8 mouse cellular contexts compared by ENCODE assay signal in the genomic region with DNA sequence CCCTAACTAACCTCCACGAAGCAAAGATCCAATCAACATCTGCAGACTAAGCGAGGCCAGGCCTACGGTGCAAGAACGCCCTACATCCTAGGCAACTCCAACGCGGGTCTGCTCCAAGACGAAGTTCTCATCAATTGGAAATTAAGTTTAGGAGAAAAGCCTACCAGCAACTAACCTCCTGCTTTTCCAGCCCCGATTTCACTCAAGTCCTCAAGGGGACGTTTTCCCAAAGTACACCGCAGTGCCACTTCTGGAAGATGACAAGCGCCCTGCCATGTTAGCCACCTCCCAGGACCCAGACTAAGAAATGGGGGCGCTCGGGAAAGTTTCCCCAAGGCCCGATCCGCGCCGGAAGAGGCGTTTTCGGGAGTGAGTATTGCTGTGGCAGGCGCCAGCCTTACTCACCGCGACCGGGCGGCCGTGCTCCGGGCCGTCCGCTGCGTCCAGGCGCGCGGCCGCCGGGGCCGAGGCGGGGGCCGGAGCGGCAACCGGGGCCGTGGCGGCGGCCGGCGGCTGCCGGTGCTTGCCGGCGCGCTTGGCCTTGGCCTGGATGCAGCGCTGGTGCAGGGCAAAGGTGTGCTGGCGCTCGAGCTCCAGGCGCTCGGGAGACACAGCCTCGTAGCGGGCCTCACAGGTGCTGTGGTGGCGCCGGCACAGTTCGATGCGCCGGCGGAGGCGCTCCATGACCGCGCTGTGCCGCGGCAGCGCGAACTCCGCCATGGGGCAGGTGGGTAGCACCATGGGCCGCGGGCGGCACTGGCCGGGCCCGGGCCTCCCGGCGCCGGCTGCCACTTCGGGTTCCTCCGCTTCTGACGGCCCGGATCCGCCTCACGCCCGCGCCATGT. TPM values are rescaled to one million over a fixed set of nuclear protein-coding genes. Genes with fewer than 3 reads are reported as not detected.
A peak's percentile ranks its signal among the peaks of the same experiment; 100 is the strongest.
DNase-seq lines count a peak whose midpoint lies in the region; ATAC-seq and TF ChIP-seq lines count a peak whose summit lies in the region.

No protein-coding gene starts in this region.

- ATAC-seq in forebrain, embryonic 13.5 days = peak; percentile 85
- peak; percentile 89 for ATAC-seq in hindbrain, embryonic 12.5 days (ENCODE audit: low FRiP score)

- peak overlapping the region; percentile 85 for H3K4me3 ChIP-seq in cerebellum, adult 2 months (replicated peaks; ENCODE audit: insufficient read depth, low read depth, low read length)
- H3K4me3 ChIP-seq in forebrain, embryonic 13.5 days = peak overlapping the region; percentile 98
- H3K4me3 ChIP-seq in hindbrain, embryonic 12.5 days = peak overlapping the region; percentile 97

- under 1% methylated on average over 85 of the region's 85 CpGs for WGBS in cerebellum, adult 2 months
- WGBS in forebrain, embryonic 13.5 days = under 1% methylated on average over 69 of the region's 85 CpGs
- WGBS in hindbrain, embryonic 12.5 days = under 1% methylated on average over 79 of the region's 85 CpGs

- H3K9me3 ChIP-seq in forebrain, embryonic 13.5 days (replicated peaks) = no peaks in the 10 kb centered on the region
- H3K9me3 ChIP-seq in hindbrain, embryonic 12.5 days (replicated peaks) = no peaks in the 10 kb centered on the region

- TF ChIP-seq POLR2A in cerebellum, adult 2 months (IDR thresholded peaks at IDR 0.05; ENCODE audit: borderline replicate concordance, insufficient read depth, low read length) = no peak

- DNase-seq in cerebellum, adult 2 months = peak in 1 of 2 experiments; percentile 62
- no peak for DNase-seq in cerebellum, postnatal 36 days
- peak; percentile 79 for DNase-seq in adrenal gland, postnatal 14 days
- peak; percentile 29 to 53 for DNase-seq in layer of hippocampus, postnatal 14 days (ENCODE audit: low spot score in 2 of 2)
- DNase-seq in lung, postnatal 36 days = peak; percentile 60
- DNase-seq in right cerebral cortex, postnatal 14 days = peak; percentile 44

- H3K36me3 ChIP-seq in forebrain, embryonic 13.5 days (ENCODE audit: poor library complexity, severe bottlenecking) = peaks cover 39% of the 10 kb centered on the region
- H3K36me3 ChIP-seq in hindbrain, embryonic 12.5 days = peaks cover 28% of the 10 kb centered on the region

- no peaks in the 10 kb centered on the region for H3K27me3 ChIP-seq in cerebellum, adult 2 months (ENCODE audit: control insufficient read depth, insufficient read depth, low read length)
- H3K27me3 ChIP-seq in forebrain, embryonic 13.5 days = no peaks in the 10 kb centered on the region
- H3K27me3 ChIP-seq in hindbrain, embryonic 12.5 days = no peaks in the 10 kb centered on the region

- TF ChIP-seq CTCF in cerebellum, adult 2 months (IDR thresholded peaks at IDR 0.05; ENCODE audit: borderline replicate concordance, insufficient read depth, low read depth, low read length) = no peak

- peak overlapping the region; percentile 89 for H3K27ac ChIP-seq in cerebellum, adult 2 months (ENCODE audit: insufficient read depth, low read length)
- H3K27ac ChIP-seq in forebrain, embryonic 13.5 days = peak overlapping the region; percentile 97
- H3K27ac ChIP-seq in hindbrain, embryonic 12.5 days = peak overlapping the region; percentile 98

- H3K9ac ChIP-seq in forebrain, embryonic 13.5 days = peak overlapping the region; percentile 98
- H3K9ac ChIP-seq in hindbrain, embryonic 12.5 days = peak overlapping the region; percentile 98

- peaks cover 16% of the 10 kb centered on the region; the same call in 1 of the 2 replicates for H3K4me1 ChIP-seq in cerebellum, adult 2 months (ENCODE audit: control insufficient read depth, insufficient read depth, low read length)
- peaks cover 31% of the 10 kb centered on the region for H3K4me1 ChIP-seq in forebrain, embryonic 13.5 days
- peaks cover 15% of the 10 kb centered on the region for H3K4me1 ChIP-seq in hindbrain, embryonic 12.5 days

- H3K4me2 ChIP-seq in forebrain, embryonic 13.5 days = peak overlapping the region; percentile 83
- peak overlapping the region; percentile 82 for H3K4me2 ChIP-seq in hindbrain, embryonic 12.5 days (replicated peaks)

RNA-seq across cellular contexts. Expression of a gene that starts 0.6 kb away (rescaled TPM):
- 8.6 and 9.2 TPM in 2 replicates for polyA plus RNA-seq in cerebellum, adult 2 months (2012; rRNA removed)
- 24.0 and 25.1 TPM in 2 replicates for total RNA-seq in adrenal gland, postnatal 14 days (2021)
- 4.5 and 4.8 TPM in 2 replicates for polyA plus RNA-seq in forebrain, embryonic 13.5 days (2015; fragmentation: Nextera tagmentation; extraction: Ambion mirVana)
- polyA plus RNA-seq in hindbrain, embryonic 12.5 days (2016; fragmentation: Nextera tagmentation; extraction: Ambion mirVana) = 7.6 and 8.1 TPM in 2 replicates
- total RNA-seq in layer of hippocampus, postnatal 14 days (2021) = 10 to 100 TPM in 1 of 2 experiments, 1 to 10 TPM in 1; 9.6 to 10.5 TPM

RNA-seq across cellular contexts. Expression of a gene that starts 33.9 kb away (rescaled TPM):
- polyA plus RNA-seq in cerebellum, adult 2 months (2012; rRNA removed) = 215 and 264 TPM in 2 replicates
- 347 and 361 TPM in 2 replicates for total RNA-seq in adrenal gland, postnatal 14 days (2021)
- 243 and 261 TPM in 2 replicates for polyA plus RNA-seq in forebrain, embryonic 13.5 days (2015; fragmentation: Nextera tagmentation; extraction: Ambion mirVana)
- polyA plus RNA-seq in hindbrain, embryonic 12.5 days (2016; fragmentation: Nextera tagmentation; extraction: Ambion mirVana) = 308 and 311 TPM in 2 replicates
- 100 to 1,000 TPM; 424 to 458 TPM for total RNA-seq in layer of hippocampus, postnatal 14 days (2021)

RNA-seq across cellular contexts. Expression of a gene that starts 53.1 kb away (rescaled TPM):
- 9.0 and 12.8 TPM in 2 replicates for polyA plus RNA-seq in cerebellum, adult 2 months (2012; rRNA removed)
- 10.4 and 11.3 TPM in 2 replicates for total RNA-seq in adrenal gland, postnatal 14 days (2021)
- polyA plus RNA-seq in forebrain, embryonic 13.5 days (2015; fragmentation: Nextera tagmentation; extraction: Ambion mirVana) = 1.1 and 1.2 TPM in 2 replicates
- polyA plus RNA-seq in hindbrain, embryonic 12.5 days (2016; fragmentation: Nextera tagmentation; extraction: Ambion mirVana) = 0.61 and 1.3 TPM in 2 replicates
- 10 to 100 TPM; 13.1 to 13.8 TPM for total RNA-seq in layer of hippocampus, postnatal 14 days (2021)

Comparison
In these comparisons a context has a peak if more than half of its experiments do, and no peak if none do; other contexts are left out.
1. DNase-seq: peak in adrenal gland, postnatal 14 days (single experiment), layer of hippocampus, postnatal 14 days (2 of 2), lung, postnatal 36 days (single experiment) and right cerebral cortex, postnatal 14 days (single experiment); none in cerebellum, postnatal 36 days (0 of 2).
2. Peak in every context shown above with its lines, with median percentiles within 50 percentile points of each other: H3K27ac ChIP-seq and H3K4me3 ChIP-seq.